Mouse (Mus musculus): ENCODE data around the gene Il6st. TPM values are rescaled to one million over a fixed set of nuclear protein-coding genes. Genes with fewer than 3 reads are reported as not detected.

Il6st gene
- total and polyA plus RNA-seq, 2 experiments from 2014 or later, result 20.2 to 37.4 TPM

DNA sequence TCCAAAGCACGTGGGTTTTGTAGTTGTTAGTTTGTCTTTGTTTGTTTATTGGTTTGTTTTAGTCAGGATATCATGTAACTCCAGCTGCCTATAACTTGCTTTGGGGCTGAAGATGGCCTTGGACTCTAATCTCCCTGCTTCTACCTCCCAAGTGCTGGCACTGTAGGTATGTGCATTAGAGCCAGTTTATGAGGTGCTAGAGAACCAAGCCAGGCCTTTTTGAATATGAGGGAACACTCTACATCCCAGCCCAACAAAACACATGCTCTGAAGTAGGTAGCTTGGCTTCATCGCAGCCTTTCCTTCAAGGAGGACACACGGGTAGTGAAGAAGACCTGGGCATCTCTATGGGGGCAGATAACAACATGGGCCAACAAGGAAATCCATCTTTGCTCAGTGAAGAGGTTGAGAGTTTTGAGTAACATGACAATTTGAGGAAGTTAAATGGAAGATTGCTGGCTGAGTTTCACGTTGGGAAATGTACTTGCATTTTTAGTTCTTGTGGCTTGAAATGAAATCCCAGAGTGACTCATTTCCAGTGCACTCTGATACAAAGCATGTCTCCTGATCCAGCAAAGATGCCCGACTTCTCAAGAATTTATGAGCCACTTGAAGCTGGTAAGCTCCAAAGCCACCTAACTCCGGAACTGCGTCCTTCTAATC is 20.9 kb upstream of the Il6st start:
- 91% methylated on average over 7 of the region's 7 CpGs for WGBS
- TF ChIP-seq CTCF (IDR thresholded peaks at IDR 0.05; ENCODE audit: low read depth), result no peak
- no peak for ATAC-seq

DNA sequence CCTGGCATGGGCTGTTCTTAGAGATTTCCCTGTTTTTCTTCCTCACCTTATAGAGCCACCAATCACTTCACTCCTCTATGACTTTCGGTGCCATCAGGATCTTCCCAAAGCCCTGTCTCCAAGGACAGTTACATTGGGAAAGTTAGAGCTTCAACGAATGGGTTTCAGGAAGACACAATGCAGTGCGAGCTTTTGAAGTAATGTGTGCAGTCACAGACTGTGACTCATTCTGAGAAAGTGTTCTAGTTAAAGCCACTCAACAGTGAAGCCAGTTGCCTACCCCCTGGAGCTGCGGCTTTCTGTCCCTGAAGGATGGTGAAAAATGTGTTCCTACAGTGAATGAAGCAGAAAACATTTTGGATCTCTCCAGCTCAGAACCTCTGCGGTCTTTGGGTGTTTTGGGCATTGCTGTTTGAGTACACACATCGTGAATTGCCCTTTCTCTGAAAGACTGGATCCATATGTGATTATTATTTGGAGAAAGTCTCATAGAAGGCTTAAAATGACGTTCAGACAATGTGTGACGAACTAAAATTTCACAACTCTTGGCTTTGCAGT is 16.7 kb upstream of the Il6st start:
- H3K4me3 ChIP-seq (ENCODE audit: low read length), result no peak overlapping the region
- H3K27me3 ChIP-seq (ENCODE audit: insufficient read depth, low read length), result no peaks in the 10 kb centered on the region
- ATAC-seq, result no peak
- H3K27ac ChIP-seq, result no peak overlapping the region
- TF ChIP-seq CTCF (IDR thresholded peaks at IDR 0.05; ENCODE audit: low read depth), result no peak
- 71% methylated on average over 8 of the region's 8 CpGs for WGBS
- no peaks in the 10 kb centered on the region for H3K36me3 ChIP-seq (ENCODE audit: insufficient read depth, low read length)
- DNase-seq (ENCODE audit: low spot score), result no peak
- H3K9ac ChIP-seq (replicated peaks; ENCODE audit: low read length), result no peak overlapping the region
- no peaks in the 10 kb centered on the region for H3K9me3 ChIP-seq (ENCODE audit: low read length)
- H3K4me1 ChIP-seq (ENCODE audit: insufficient read depth, low read length), result no peaks in the 10 kb centered on the region
- H3K4me2 ChIP-seq (ENCODE audit: low read depth, low read length), result no peak overlapping the region

More for the DNA sequence above, 20.9 kb upstream of the Il6st start:
- Histone ChIP-seq H3K9me3 (ENCODE audit: low read length) (no peaks in the 10 kb centered on the region), H3K36me3 (ENCODE audit: insufficient read depth, low read length) (no peaks in the 10 kb centered on the region), H3K4me3 (ENCODE audit: low read length) (no peak overlapping the region), H3K4me1 (ENCODE audit: insufficient read depth, low read length) (peaks cover 11% of the 10 kb centered on the region; the same call in 1 of the 2 replicates), H3K9ac (replicated peaks; ENCODE audit: low read length) (no peak overlapping the region), H3K27me3 (ENCODE audit: insufficient read depth, low read length) (no peaks in the 10 kb centered on the region), H3K4me2 (ENCODE audit: low read depth, low read length) (no peak overlapping the region), H3K27ac (no peak overlapping the region)
- DNase-seq (ENCODE audit: low spot score), result no peak

DNA sequence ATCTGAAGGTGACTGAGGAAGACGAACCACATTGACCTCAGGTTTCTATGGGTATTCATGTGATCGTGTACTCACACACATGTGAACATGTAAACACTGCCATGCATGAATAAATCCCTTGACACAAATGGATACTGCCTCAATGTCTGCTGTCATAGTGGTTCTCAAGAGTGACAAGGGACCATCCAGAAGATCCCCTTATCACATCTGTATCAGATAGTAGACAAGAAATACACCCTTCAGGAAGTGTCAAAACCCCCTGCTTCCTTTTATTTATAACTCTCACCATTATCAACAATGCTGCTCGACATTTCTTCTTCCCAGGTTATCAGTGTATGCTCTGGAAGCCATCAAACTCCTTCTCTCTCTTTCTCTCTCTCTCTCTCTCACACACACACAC is 13.7 kb upstream of the Il6st start:
- H3K9me3 ChIP-seq (ENCODE audit: low read length), result no peaks in the 10 kb centered on the region
- no peak overlapping the region for H3K4me2 ChIP-seq (ENCODE audit: low read depth, low read length)
- H3K27ac ChIP-seq, result no peak overlapping the region
- no peaks in the 10 kb centered on the region for H3K4me1 ChIP-seq (ENCODE audit: insufficient read depth, low read length)
- DNase-seq (ENCODE audit: low spot score) (no peak), ATAC-seq (no peak)
- no peaks in the 10 kb centered on the region for H3K27me3 ChIP-seq (ENCODE audit: insufficient read depth, low read length)
- 78% methylated on average over 3 of the region's 3 CpGs for WGBS
- TF ChIP-seq CTCF (IDR thresholded peaks at IDR 0.05; ENCODE audit: low read depth), result no peak
- H3K9ac ChIP-seq (replicated peaks; ENCODE audit: low read length), result no peak overlapping the region
- no peak overlapping the region for H3K4me3 ChIP-seq (ENCODE audit: low read length)
- no peaks in the 10 kb centered on the region for H3K36me3 ChIP-seq (ENCODE audit: insufficient read depth, low read length)

DNA sequence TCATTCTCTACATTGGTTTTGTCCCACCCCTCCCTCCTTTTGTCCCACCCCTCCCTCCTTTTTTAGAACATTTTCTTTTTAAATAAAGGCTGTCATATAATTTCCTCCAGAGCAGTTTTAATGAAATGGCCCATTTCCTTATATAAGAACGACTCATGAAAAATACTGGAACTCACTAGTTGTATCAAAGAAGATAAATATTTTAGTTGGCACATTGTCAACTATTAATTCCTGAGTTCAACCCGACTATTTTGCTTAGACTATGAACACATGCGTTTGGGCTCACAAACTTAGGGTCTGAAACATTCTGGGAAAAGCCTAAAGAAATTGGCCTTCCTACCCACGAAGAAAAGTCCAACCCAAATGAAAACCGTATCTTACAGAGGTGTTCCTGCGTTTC is 6.5 kb upstream of the Il6st start:
- TF ChIP-seq CTCF (IDR thresholded peaks at IDR 0.05; ENCODE audit: low read depth), result no peak
- whole genome bisulfite sequencing, result 78% methylated on average over 6 of the region's 6 CpGs
- H3K36me3 ChIP-seq (ENCODE audit: insufficient read depth, low read length), result no peaks in the 10 kb centered on the region
- ATAC-seq (no peak), DNase-seq (ENCODE audit: low spot score) (no peak)
- no peak overlapping the region for H3K27ac ChIP-seq
- H3K4me2 ChIP-seq (ENCODE audit: low read depth, low read length), result no peak overlapping the region
- H3K27me3 ChIP-seq (ENCODE audit: insufficient read depth, low read length), result no peaks in the 10 kb centered on the region
- H3K9ac ChIP-seq (replicated peaks; ENCODE audit: low read length), result no peak overlapping the region
- no peak overlapping the region for H3K4me3 ChIP-seq (ENCODE audit: low read length)
- no peaks in the 10 kb centered on the region for H3K9me3 ChIP-seq (ENCODE audit: low read length)
- no peaks in the 10 kb centered on the region for H3K4me1 ChIP-seq (ENCODE audit: insufficient read depth, low read length)

DNA sequence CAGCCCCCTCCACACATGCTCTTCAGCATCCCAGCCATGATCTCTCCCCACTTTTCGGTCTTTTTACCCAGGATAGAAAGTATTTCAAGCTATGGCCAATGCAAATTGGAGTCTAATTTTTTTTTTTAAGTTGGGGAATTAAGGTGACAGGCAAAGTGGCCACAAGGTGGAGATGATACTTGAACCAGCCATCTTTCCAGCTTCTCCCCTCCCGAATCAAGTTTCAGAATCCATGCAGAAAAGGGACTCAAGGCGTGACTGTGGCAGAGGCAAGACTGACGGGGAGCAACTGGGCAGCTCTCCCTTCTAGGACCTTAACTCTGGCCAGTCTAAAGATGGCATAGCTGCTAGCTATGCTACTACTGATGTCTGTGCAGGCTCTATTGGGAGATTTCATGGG is 5.9 kb upstream of the Il6st start:
- H3K27me3 ChIP-seq (ENCODE audit: insufficient read depth, low read length), result no peaks in the 10 kb centered on the region
- TF ChIP-seq CTCF (IDR thresholded peaks at IDR 0.05; ENCODE audit: low read depth), result no peak
- ATAC-seq, result no peak
- DNase-seq (ENCODE audit: low spot score), result no peak
- H3K36me3 ChIP-seq (ENCODE audit: insufficient read depth, low read length), result no peaks in the 10 kb centered on the region
- peaks cover 1% of the 10 kb centered on the region; the same call in 1 of the 2 replicates for H3K4me1 ChIP-seq (ENCODE audit: insufficient read depth, low read length)
- H3K4me3 ChIP-seq (ENCODE audit: low read length), result no peak overlapping the region
- 77% methylated on average over 4 of the region's 4 CpGs for WGBS
- no peaks in the 10 kb centered on the region for H3K9me3 ChIP-seq (ENCODE audit: low read length)
- H3K4me2 ChIP-seq (ENCODE audit: low read depth, low read length), result no peak overlapping the region
- H3K27ac ChIP-seq, result no peak overlapping the region
- H3K9ac ChIP-seq (replicated peaks; ENCODE audit: low read length), result no peak overlapping the region

DNA sequence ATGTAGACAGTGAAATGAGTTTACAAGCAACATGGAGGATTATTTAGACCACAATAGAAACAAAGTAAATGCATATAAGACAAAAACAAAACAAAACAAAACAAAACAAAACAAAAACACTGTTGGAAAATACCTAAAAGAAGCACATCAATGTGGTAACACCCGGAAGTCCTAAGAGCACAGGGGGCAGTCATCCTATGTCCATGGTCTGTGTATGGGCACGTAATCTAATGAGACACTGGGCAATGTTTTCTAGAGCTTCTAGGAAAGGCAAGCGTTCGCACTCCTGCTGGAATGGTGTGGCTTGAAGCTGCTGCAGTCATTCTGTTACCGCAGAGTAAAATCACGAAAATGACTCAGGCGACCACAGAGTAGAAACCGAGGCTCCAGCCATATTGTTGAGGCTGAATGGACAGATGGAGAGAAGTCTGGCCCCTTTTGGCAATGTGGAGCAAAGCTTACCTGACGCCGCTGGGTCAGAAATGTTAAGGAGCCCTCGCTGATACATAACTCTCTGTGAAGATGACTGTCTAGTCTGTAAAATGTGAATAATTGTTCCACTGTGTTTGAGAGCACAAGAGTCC is 5.3 kb upstream of the Il6st start:
- ATAC-seq, result no peak
- 92% methylated on average over 11 of the region's 11 CpGs for WGBS
- TF ChIP-seq CTCF (IDR thresholded peaks at IDR 0.05; ENCODE audit: low read depth), result no peak
- Histone ChIP-seq H3K4me3 (ENCODE audit: low read length) (no peak overlapping the region), H3K27me3 (ENCODE audit: insufficient read depth, low read length) (no peaks in the 10 kb centered on the region), H3K4me1 (ENCODE audit: insufficient read depth, low read length) (peaks cover 4% of the 10 kb centered on the region; the same call in 1 of the 2 replicates), H3K9ac (replicated peaks; ENCODE audit: low read length) (no peak overlapping the region), H3K27ac (no peak overlapping the region), H3K4me2 (ENCODE audit: low read depth, low read length) (no peak overlapping the region), H3K36me3 (ENCODE audit: insufficient read depth, low read length) (no peaks in the 10 kb centered on the region), H3K9me3 (ENCODE audit: low read length) (no peaks in the 10 kb centered on the region)
- DNase-seq (ENCODE audit: low spot score), result no peak

DNA sequence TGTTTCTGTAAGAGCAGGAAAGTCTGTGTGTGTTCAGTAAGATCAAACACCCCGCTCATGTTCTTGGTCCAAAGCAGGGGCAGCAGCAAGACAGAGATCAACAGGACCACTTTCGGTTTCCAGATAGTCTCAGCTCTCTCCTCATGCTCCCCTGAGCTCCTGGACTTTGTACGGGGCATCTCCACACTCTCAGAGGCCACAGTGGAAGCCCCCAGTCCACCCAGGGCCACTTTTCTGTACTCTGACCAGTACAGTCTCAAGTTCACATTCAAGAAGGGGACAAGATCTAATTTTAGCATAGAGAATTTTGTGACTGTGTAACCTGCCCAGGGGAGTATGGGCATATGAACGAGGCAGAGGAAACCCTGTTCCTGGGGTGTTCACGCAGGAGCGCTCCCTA is 3.9 kb upstream of the Il6st start:
- no peak for TF ChIP-seq CTCF (IDR thresholded peaks at IDR 0.05; ENCODE audit: low read depth)
- Histone ChIP-seq H3K36me3 (ENCODE audit: insufficient read depth, low read length) (no peaks in the 10 kb centered on the region), H3K4me1 (ENCODE audit: insufficient read depth, low read length) (peaks cover 8% of the 10 kb centered on the region; the same call in 1 of the 2 replicates), H3K4me2 (ENCODE audit: low read depth, low read length) (no peak overlapping the region), H3K9ac (replicated peaks; ENCODE audit: low read length) (no peak overlapping the region), H3K4me3 (ENCODE audit: low read length) (no peak overlapping the region), H3K27ac (no peak overlapping the region), H3K27me3 (ENCODE audit: insufficient read depth, low read length) (no peaks in the 10 kb centered on the region), H3K9me3 (ENCODE audit: low read length) (no peaks in the 10 kb centered on the region)
- 83% methylated on average over 6 of the region's 6 CpGs for WGBS
- DNase-seq (ENCODE audit: low spot score) (no peak), ATAC-seq (no peak)
